Mouse (Mus musculus): Measurements from ENCODE around the gene Lax1. TPM values are rescaled to one million over a fixed set of nuclear protein-coding genes. Genes with fewer than 3 reads are reported as not detected.

The Lax1 gene
- total and polyA plus RNA-seq, 3 experiments = 14.2 to 15.6 (median 14.9) TPM

DNA sequence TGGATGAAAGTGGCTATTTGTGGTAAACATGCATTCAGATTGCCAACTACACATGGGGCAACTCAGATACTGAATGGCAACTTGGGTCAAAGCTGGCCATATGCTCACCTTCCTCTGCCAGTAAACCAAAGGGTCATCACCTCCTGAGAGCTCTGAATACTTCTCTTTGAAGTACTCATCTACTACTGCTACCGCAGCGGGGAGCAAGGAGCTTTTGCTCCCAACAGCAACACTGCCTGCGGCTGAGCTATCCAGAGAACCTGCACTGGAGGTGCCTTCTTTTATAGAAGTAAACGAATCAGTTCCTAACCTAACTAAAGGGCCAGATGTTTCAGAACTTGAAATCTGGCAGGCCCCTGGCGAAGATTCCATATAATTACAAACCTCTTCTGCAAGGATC lies 33.1 kb downstream of the Lax1 start:
- H3K36me3 ChIP-seq (replicated peaks in 1 of 2; ENCODE audit: control insufficient read depth in 1 of 2, insufficient read depth in 1 of 2, low read length in 1 of 2) = peaks cover 28 to 64% of the 10 kb centered on the region in 2 experiments
- H3K79me2 ChIP-seq (replicated peaks; ENCODE audit: control insufficient read depth, extremely low read depth, insufficient read depth, poor library complexity, severe bottlenecking) = peaks cover 79% of the 10 kb centered on the region
- H3K4me2 ChIP-seq (ENCODE audit: insufficient read depth, low read depth, poor library complexity, severe bottlenecking) = peak overlapping the region; percentile 69; the same call in 1 of the 2 replicates
- no peaks in the 10 kb centered on the region for H3K27me3 ChIP-seq (replicated peaks)
- no peak overlapping the region for H3K27ac ChIP-seq (ENCODE audit: insufficient read depth, low read depth)
- H3K4me3 ChIP-seq (replicated peaks in 1 of 3; ENCODE audit: low read depth in 2 of 3, low read length in 2 of 3, poor library complexity in 1 of 3) = no peak overlapping the region
- dilution Hi-C loops (cut with MboI; ENCODE audit: extremely low pct_ligation_motif_present, extremely low pct_unique_long_range_greater_than_20kb, low sequenced_read_pairs) = no loop called here
- DNase-seq (ENCODE audit: extremely low read depth) = no peak
- peaks cover 10 to 60% of the 10 kb centered on the region in 2 experiments for H3K4me1 ChIP-seq (ENCODE audit: control insufficient read depth in 1 of 2, insufficient read depth in 2 of 2)
- no peaks in the 10 kb centered on the region for H3K9me3 ChIP-seq (replicated peaks; ENCODE audit: low read length)
- in situ Hi-C loops (cut with MboI; ENCODE audit: low pct_ligation_motif_present, low pct_unique_long_range_greater_than_20kb, low sequenced_read_pairs) = no loop called here
- H3K9ac ChIP-seq (ENCODE audit: insufficient read depth, low read depth) = peak overlapping the region; percentile 30; the same call in 1 of the 2 replicates
- TF ChIP-seq E2F4 (IDR thresholded peaks at IDR 0.05; ENCODE audit: insufficient replicate concordance, low read depth, low read length) (no peak), UBTF (IDR thresholded peaks at IDR 0.05; ENCODE audit: low read depth, low read length) (no peak), JUND (conservative IDR thresholded peaks at IDR 0.05; ENCODE audit: low read depth, low read length) (no peak), SMC3 (IDR thresholded peaks at IDR 0.05; ENCODE audit: low read depth, low read length) (no peak), PAX5 (IDR thresholded peaks at IDR 0.05; ENCODE audit: low read length) (no peak), USF1 (IDR thresholded peaks at IDR 0.05; ENCODE audit: low read depth, low read length) (no peak)

GRCm38 (mm10) chr1:133653033-133653432 lies 36.9 kb downstream of the Lax1 start:
- H3K4me3 ChIP-seq (replicated peaks in 1 of 3; ENCODE audit: low read depth in 2 of 3, low read length in 2 of 3, poor library complexity in 1 of 3) = no peak overlapping the region
- TF ChIP-seq JUND (conservative IDR thresholded peaks at IDR 0.05; ENCODE audit: low read depth, low read length) (no peak), RAD21 (IDR thresholded peaks at IDR 0.05; ENCODE audit: low read depth, low read length) (no peak), USF1 (IDR thresholded peaks at IDR 0.05; ENCODE audit: low read depth, low read length) (no peak), MEF2A (IDR thresholded peaks at IDR 0.05; ENCODE audit: borderline replicate concordance, low read depth, low read length) (no peak), HCFC1 (IDR thresholded peaks at IDR 0.05; ENCODE audit: low read depth, low read length) (no peak), POLR2A (IDR thresholded peaks at IDR 0.05; ENCODE audit: low read depth, low read length) (no peak), IRF4 (IDR thresholded peaks at IDR 0.05; ENCODE audit: low read depth, low read length) (no peak), SMC3 (IDR thresholded peaks at IDR 0.05; ENCODE audit: low read depth, low read length) (no peak), MAFK (IDR thresholded peaks at IDR 0.05; ENCODE audit: insufficient replicate concordance, low read length) (no peak), GABPA (IDR thresholded peaks at IDR 0.05; ENCODE audit: insufficient replicate concordance, low read depth, low read length) (no peak), EP300 (IDR thresholded peaks at IDR 0.05; ENCODE audit: low read length) (no peak), NELFE (IDR thresholded peaks at IDR 0.05; ENCODE audit: low read depth, low read length) (no peak)
- H3K4me1 ChIP-seq (ENCODE audit: control insufficient read depth in 1 of 2, insufficient read depth in 2 of 2) = peaks cover 5 to 43% of the 10 kb centered on the region in 2 experiments; a peak in 2 of 4 replicates
- in situ Hi-C loops (cut with MboI; ENCODE audit: low pct_ligation_motif_present, low pct_unique_long_range_greater_than_20kb, low sequenced_read_pairs) (no loop called here), dilution Hi-C loops (cut with MboI; ENCODE audit: extremely low pct_ligation_motif_present, extremely low pct_unique_long_range_greater_than_20kb, low sequenced_read_pairs) (no loop called here)
- no peak overlapping the region for H3K9ac ChIP-seq (ENCODE audit: insufficient read depth, low read depth)
- no peaks in the 10 kb centered on the region for H3K9me3 ChIP-seq (replicated peaks; ENCODE audit: low read length)
- no peak overlapping the region for H3K27ac ChIP-seq (ENCODE audit: insufficient read depth, low read depth)
- no peak for DNase-seq (ENCODE audit: extremely low read depth)
- no peaks in the 10 kb centered on the region for H3K27me3 ChIP-seq (replicated peaks)
- H3K4me2 ChIP-seq (ENCODE audit: insufficient read depth, low read depth, poor library complexity, severe bottlenecking) = no peak overlapping the region
- H3K79me2 ChIP-seq (replicated peaks; ENCODE audit: control insufficient read depth, extremely low read depth, insufficient read depth, poor library complexity, severe bottlenecking) = peaks cover 81% of the 10 kb centered on the region
- H3K36me3 ChIP-seq (replicated peaks in 1 of 2; ENCODE audit: control insufficient read depth in 1 of 2, insufficient read depth in 1 of 2, low read length in 1 of 2) = peaks cover 23 to 75% of the 10 kb centered on the region in 2 experiments

All from CH12.LX (cell line).